Comparison of ENCODE assay signal across 26 mouse cellular contexts in genomic region chr14:58421904-58422303, GRCm38 (mm10).
DNase-seq lines count a peak whose midpoint lies in the region; ATAC-seq and TF ChIP-seq lines count a peak whose summit lies in the region.
"Had no signal": no experiment of that assay in that cellular context is flagged by ENCODE, and none has a peak within 500 bp of the region (broad histone marks: within the 10 kb centered on the region; RNA-seq: fewer than 3 reads in every experiment).

No protein-coding gene starts in this region.

- H3K36me3 ChIP-seq in forebrain, embryonic 11.5 days (ENCODE audit: control insufficient read depth, insufficient read depth, low read length) = no peaks in the 10 kb centered on the region
- no peaks in the 10 kb centered on the region for H3K36me3 ChIP-seq in forebrain, embryonic 12.5 days (replicated peaks)
- H3K36me3 ChIP-seq in heart, embryonic 13.5 days = no peaks in the 10 kb centered on the region
- H3K36me3 ChIP-seq in intestine, embryonic 14.5 days (ENCODE audit: control insufficient read depth, insufficient read depth, low read length) = no peaks in the 10 kb centered on the region
- no peaks in the 10 kb centered on the region for H3K36me3 ChIP-seq in intestine, postnatal 0 days (ENCODE audit: control insufficient read depth, insufficient read depth)
- H3K36me3 ChIP-seq: embryonic facial prominence, embryonic 12.5 days; embryonic facial prominence, embryonic 15.5 days; G1E had no signal

- no peaks in the 10 kb centered on the region for H3K9me3 ChIP-seq in forebrain, embryonic 11.5 days (ENCODE audit: control insufficient read depth, low read length)
- no peaks in the 10 kb centered on the region for H3K9me3 ChIP-seq in forebrain, embryonic 12.5 days
- H3K9me3 ChIP-seq in heart, embryonic 13.5 days = no peaks in the 10 kb centered on the region
- no peaks in the 10 kb centered on the region for H3K9me3 ChIP-seq in intestine, embryonic 14.5 days (ENCODE audit: control insufficient read depth, low read length)
- H3K9me3 ChIP-seq in intestine, postnatal 0 days (ENCODE audit: control insufficient read depth) = no peaks in the 10 kb centered on the region
- H3K9me3 ChIP-seq: embryonic facial prominence, embryonic 12.5 days; embryonic facial prominence, embryonic 15.5 days; forebrain, embryonic 13.5 days had no signal

- 76% methylated on average over 5 of the region's 5 CpGs for WGBS in forebrain, embryonic 11.5 days
- 78% methylated on average over 5 of the region's 5 CpGs for WGBS in forebrain, embryonic 12.5 days
- WGBS in heart, embryonic 13.5 days = 43% methylated on average over 5 of the region's 5 CpGs
- 32% methylated on average over 5 of the region's 5 CpGs for WGBS in intestine, embryonic 14.5 days
- 27% methylated on average over 5 of the region's 5 CpGs for WGBS in intestine, postnatal 0 days

- H3K9ac ChIP-seq in forebrain, embryonic 11.5 days (ENCODE audit: low read length) = no peak overlapping the region
- H3K9ac ChIP-seq in forebrain, embryonic 12.5 days = no peak overlapping the region
- peak overlapping the region; percentile 24; the same call in 1 of the 2 replicates for H3K9ac ChIP-seq in heart, embryonic 13.5 days
- H3K9ac ChIP-seq in intestine, embryonic 14.5 days (ENCODE audit: low read length) = no peak overlapping the region
- H3K9ac ChIP-seq in intestine, postnatal 0 days (ENCODE audit: low read depth, low read length) = no peak overlapping the region
- H3K9ac ChIP-seq: embryonic facial prominence, embryonic 12.5 days; embryonic facial prominence, embryonic 15.5 days; forebrain, embryonic 13.5 days; hindbrain, embryonic 14.5 days had no signal

- H3K4me1 ChIP-seq in forebrain, embryonic 11.5 days (replicated peaks; ENCODE audit: control insufficient read depth, insufficient read depth, low read length) = no peaks in the 10 kb centered on the region
- H3K4me1 ChIP-seq in forebrain, embryonic 12.5 days = no peaks in the 10 kb centered on the region
- peaks cover 30% of the 10 kb centered on the region for H3K4me1 ChIP-seq in heart, embryonic 13.5 days
- no peaks in the 10 kb centered on the region for H3K4me1 ChIP-seq in intestine, embryonic 14.5 days (replicated peaks; ENCODE audit: control insufficient read depth, insufficient read depth, low read length)
- H3K4me1 ChIP-seq in intestine, postnatal 0 days (replicated peaks; ENCODE audit: control insufficient read depth, insufficient read depth, low read length) = no peaks in the 10 kb centered on the region
- H3K4me1 ChIP-seq: embryonic facial prominence, embryonic 12.5 days; embryonic facial prominence, embryonic 15.5 days; forebrain, embryonic 13.5 days had no signal

- H3K4me3 ChIP-seq in forebrain, embryonic 11.5 days (ENCODE audit: low read depth, low read length) = no peak overlapping the region
- no peak overlapping the region for H3K4me3 ChIP-seq in forebrain, embryonic 12.5 days (replicated peaks)
- H3K4me3 ChIP-seq in heart, embryonic 13.5 days = no peak overlapping the region
- no peak overlapping the region for H3K4me3 ChIP-seq in intestine, embryonic 14.5 days (ENCODE audit: low read depth, low read length)
- no peak overlapping the region for H3K4me3 ChIP-seq in intestine, postnatal 0 days (ENCODE audit: low read depth, low read length)
- H3K4me3 ChIP-seq: embryonic facial prominence, embryonic 12.5 days; embryonic facial prominence, embryonic 15.5 days; forebrain, embryonic 13.5 days; gastrocnemius, adult 2 months had no signal

- no peaks in the 10 kb centered on the region for H3K27me3 ChIP-seq in forebrain, embryonic 11.5 days (ENCODE audit: control insufficient read depth, insufficient read depth, low read length)
- no peaks in the 10 kb centered on the region for H3K27me3 ChIP-seq in forebrain, embryonic 12.5 days
- H3K27me3 ChIP-seq in heart, embryonic 13.5 days (replicated peaks) = no peaks in the 10 kb centered on the region
- no peaks in the 10 kb centered on the region for H3K27me3 ChIP-seq in intestine, embryonic 14.5 days (replicated peaks; ENCODE audit: control insufficient read depth, insufficient read depth, low read length)
- no peaks in the 10 kb centered on the region for H3K27me3 ChIP-seq in intestine, postnatal 0 days (replicated peaks; ENCODE audit: control insufficient read depth, insufficient read depth, low read length)
- H3K27me3 ChIP-seq: embryonic facial prominence, embryonic 12.5 days; embryonic facial prominence, embryonic 15.5 days; forebrain, embryonic 13.5 days; Patski had no signal

- peak; percentile 20 for DNase-seq in forebrain, embryonic 11.5 days (ENCODE audit: low spot score)
- DNase-seq in heart, adult 18-20 months = no peak
- peak; percentile 62 for DNase-seq in intestine, embryonic 14.5 days (ENCODE audit: low spot score)
- DNase-seq in yolk sac, embryonic 10.5 days (ENCODE audit: low spot score) = peak; percentile 6
- DNase-seq in urinary bladder, postnatal 25 days (ENCODE audit: low spot score) = no peak
- DNase-seq: adrenal gland, postnatal 10 days; adrenal gland, postnatal 36 days; cerebellum, adult 18-20 months; cerebellum, adult 9-11 months; cerebellum, postnatal 25 days; gastrocnemius, adult 2 months; gastrocnemius, postnatal 14 days; heart, postnatal 4 days; kidney, adult 2 months had no signal

- no peak overlapping the region for H3K27ac ChIP-seq in forebrain, embryonic 11.5 days (ENCODE audit: low read depth, low read length)
- H3K27ac ChIP-seq in forebrain, embryonic 12.5 days = no peak overlapping the region
- H3K27ac ChIP-seq in heart, embryonic 13.5 days (replicated peaks) = peak overlapping the region; percentile 42
- peak overlapping the region; percentile 57 for H3K27ac ChIP-seq in intestine, embryonic 14.5 days (ENCODE audit: low read depth)
- H3K27ac ChIP-seq in intestine, postnatal 0 days (ENCODE audit: low read depth, low read length) = no peak overlapping the region
- H3K27ac ChIP-seq: embryonic facial prominence, embryonic 12.5 days; embryonic facial prominence, embryonic 15.5 days; forebrain, embryonic 13.5 days; gastrocnemius, adult 2 months; hindbrain, embryonic 14.5 days; hindbrain, postnatal 0 days had no signal

- H3K4me2 ChIP-seq in forebrain, embryonic 11.5 days (ENCODE audit: low read depth, low read length, severe bottlenecking) = no peak overlapping the region
- no peak overlapping the region for H3K4me2 ChIP-seq in forebrain, embryonic 12.5 days
- H3K4me2 ChIP-seq in heart, embryonic 13.5 days = no peak overlapping the region
- H3K4me2 ChIP-seq in intestine, embryonic 14.5 days (ENCODE audit: low read length) = no peak overlapping the region
- no peak overlapping the region for H3K4me2 ChIP-seq in intestine, postnatal 0 days (replicated peaks; ENCODE audit: low read depth)
- H3K4me2 ChIP-seq: embryonic facial prominence, embryonic 12.5 days; embryonic facial prominence, embryonic 15.5 days; forebrain, embryonic 13.5 days; hindbrain, embryonic 14.5 days had no signal

- ATAC-seq in forebrain, embryonic 11.5 days (replicated peaks; ENCODE audit: low FRiP score) = no peak
- ATAC-seq in forebrain, embryonic 12.5 days (ENCODE audit: low FRiP score) = no peak
- no peak for ATAC-seq in heart, embryonic 13.5 days (ENCODE audit: extremely low read depth, insufficient number of reproducible peaks, low FRiP score, low TSS enrichment)
- ATAC-seq in intestine, embryonic 14.5 days (replicated peaks; ENCODE audit: low FRiP score, low TSS enrichment, low read depth) = peak; percentile 68; the same call in 1 of the 2 replicates
- ATAC-seq in intestine, postnatal 0 days = no peak; the same call in 1 of the 2 replicates
- ATAC-seq: forebrain, embryonic 13.5 days; forebrain, embryonic 16.5 days; hindbrain, postnatal 0 days; inflammation-experienced regulatory T-cells, adult 6 months; Patski had no signal

- no peak for TF ChIP-seq CTCF in intestine, postnatal 0 days (IDR thresholded peaks at IDR 0.05; ENCODE audit: low read depth)

Comparison
In these comparisons a context has a peak if more than half of its experiments do, and no peak if none do; other contexts are left out.
1. H3K27ac ChIP-seq: peak in heart, embryonic 13.5 days (single experiment) and intestine, embryonic 14.5 days (single experiment); none in forebrain, embryonic 11.5 days (single experiment), forebrain, embryonic 12.5 days (single experiment) and intestine, postnatal 0 days (single experiment).
2. DNase-seq: peak in forebrain, embryonic 11.5 days (single experiment), intestine, embryonic 14.5 days (single experiment) and yolk sac, embryonic 10.5 days (single experiment); none in heart, adult 18-20 months (0 of 2) and urinary bladder, postnatal 25 days (single experiment).